Mouse (Mus musculus) C2C12 (cell line): ENCODE measurements around the gene Pin4.

ENCODE experiments used
- CTCF ChIP-seq: IDR thresholded peaks from one replicate; pipeline ENCODE4 v1.5.1; 2011; ENCODE audit not compliant: control insufficient read depth, insufficient read depth, insufficient read length
- MAX ChIP-seq: IDR thresholded peaks from one replicate; pipeline ENCODE4 v1.6.1; 2011; ENCODE audit warnings: mild to moderate bottlenecking, control low read depth
- MYOG ChIP-seq: IDR thresholded peaks from one replicate; pipeline ENCODE4 v1.6.1; 2011; ENCODE audit not compliant: control insufficient read depth, insufficient read length; ENCODE audit errors: extremely low read depth
- USF1 ChIP-seq: IDR thresholded peaks from one replicate; pipeline ENCODE4 v1.6.1; 2011; ENCODE audit warnings: low read depth, mild to moderate bottlenecking, control low read depth, moderate library complexity

GRCm38 (mm10) chrX:102170900-102171299 is 51.7 kb downstream of the Pin4 start:
- TF ChIP-seq CTCF, result no peak
- no peak for TF ChIP-seq USF1
- TF ChIP-seq MYOG, result no peak
- no peak for TF ChIP-seq MAX
